Mouse (Mus musculus) embryonic facial prominence, embryonic 12.5 days (tissue): ENCODE results near the gene Mrpl47. TPM values are rescaled to one million over a fixed set of nuclear protein-coding genes. Genes with fewer than 3 reads are reported as not detected.
"Not testable (repeated sequence)": the region's sequence is repeated elsewhere in the genome, so short reads cannot be mapped to it uniquely, and the experiment has no call there.

Experiments used
- ATAC-seq: fragments of 200-750 bp; cut with Nextera tagmentation; 2 replicates; pipeline ENCODE4 v1.8.0; 2017; ENCODE audit not compliant: insufficient number of reproducible peaks, insufficient read depth, low FRiP score, low TSS enrichment
- H3K27ac ChIP-seq: fragments of 300-500 bp; sonication (generic); 2 replicates; pipeline ENCODE4 v1.5.1; 2016; ENCODE audit warnings: mild to moderate bottlenecking
- H3K27me3 ChIP-seq: fragments of 300-500 bp; sonication (generic); 2 replicates; pipeline ENCODE4 v1.6.1; 2016; ENCODE audit warnings: mild to moderate bottlenecking, moderate library complexity
- H3K36me3 ChIP-seq: fragments of 300-500 bp; sonication (generic); 2 replicates; pipeline ENCODE4 v1.6.1; 2016; ENCODE audit warnings: mild to moderate bottlenecking
- H3K4me1 ChIP-seq: fragments of 300-500 bp; sonication (generic); 2 replicates; pipeline ENCODE4 v1.6.1; 2016
- H3K4me2 ChIP-seq: fragments of 300-500 bp; sonication (generic); replicated peaks from 2 replicates; pipeline ENCODE4 v1.6.1; 2016; ENCODE audit warnings: mild to moderate bottlenecking, moderate library complexity
- H3K4me3 ChIP-seq: fragments of 300-500 bp; sonication (generic); 2 replicates; pipeline ENCODE4 v1.5.1; 2016; ENCODE audit warnings: mild to moderate bottlenecking
- H3K9ac ChIP-seq: fragments of 300-500 bp; sonication (generic); 2 replicates; pipeline ENCODE4 v1.6.1; 2016; ENCODE audit warnings: mild to moderate bottlenecking, moderate library complexity
- H3K9me3 ChIP-seq: fragments of 300-500 bp; sonication (generic); 2 replicates; pipeline ENCODE4 v1.6.1; 2016; ENCODE audit warnings: mild to moderate bottlenecking, moderate library complexity
- WGBS: fragments of 180-500 bp; shearing (Covaris S2); methylation state at CpG from one replicate; pipeline ENCODE4 v1.1.7; 2016; 5-methylcytosine and 5-hydroxymethylcytosine counted together
- polyA plus RNA-seq: library from polyadenylated mRNA; unstranded; fragments of >200 nt; fragmentation: Nextera tagmentation; extraction: Ambion mirVana; gene quantifications from 2 replicates; pipeline ENCODE4 v1.2.1, GENCODE M21; 2016

Gene Mrpl47
- polyA plus RNA-seq, 1 experiment from 2014 or later = 37.0 TPM

DNA sequence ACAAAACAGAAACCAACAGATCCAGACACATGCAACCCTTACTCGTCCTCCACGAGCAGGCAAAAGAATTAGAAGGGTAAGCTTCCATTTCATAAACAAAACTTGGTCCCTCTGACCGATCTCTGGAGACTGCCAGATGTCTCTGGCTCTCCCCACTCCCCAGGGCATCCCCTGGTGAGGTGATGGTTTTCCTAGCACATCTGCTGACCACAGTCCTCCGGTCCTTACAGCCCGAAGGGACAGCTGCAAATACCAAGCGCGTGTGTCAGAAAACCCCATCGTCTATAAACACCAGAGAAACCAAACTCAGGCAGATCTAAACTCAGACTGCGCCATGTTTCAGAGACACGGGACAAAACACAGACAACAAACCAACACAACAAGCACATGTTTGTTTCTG, 32.8 kb downstream of the Mrpl47 start:
- H3K27me3 ChIP-seq, H3K36me3 ChIP-seq, ATAC-seq, H3K4me1 ChIP-seq, H3K4me2 ChIP-seq, H3K9ac ChIP-seq, H3K4me3 ChIP-seq, H3K9me3 ChIP-seq, H3K27ac ChIP-seq: not testable (repeated sequence)
- 85% methylated on average over 10 of the region's 10 CpGs for WGBS

DNA sequence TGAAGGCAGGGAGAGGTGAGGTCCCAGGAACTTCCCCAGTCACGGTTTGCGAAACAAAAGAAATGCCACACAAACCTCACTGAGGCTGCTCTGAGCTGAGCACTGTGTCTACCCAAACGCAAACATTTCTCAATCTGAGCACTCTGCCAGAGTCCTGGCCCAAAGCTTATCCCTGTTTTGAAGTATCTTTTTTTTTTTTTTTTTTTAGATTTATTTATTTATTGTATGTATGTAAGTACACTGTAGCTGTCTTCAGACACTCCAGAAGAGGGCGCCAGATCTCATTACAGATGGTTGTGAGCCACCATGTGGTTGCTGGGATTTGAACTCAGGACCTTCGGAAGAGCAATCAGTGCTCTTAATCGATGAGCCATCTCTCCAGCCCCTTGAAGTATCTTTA, 33.4 kb downstream of the Mrpl47 start:
- not testable (repeated sequence) for ATAC-seq, H3K27me3 ChIP-seq, H3K9me3 ChIP-seq, H3K4me1 ChIP-seq, H3K4me3 ChIP-seq, H3K27ac ChIP-seq, H3K36me3 ChIP-seq, H3K4me2 ChIP-seq, H3K9ac ChIP-seq
- WGBS = 91% methylated on average over 6 of the region's 6 CpGs

DNA sequence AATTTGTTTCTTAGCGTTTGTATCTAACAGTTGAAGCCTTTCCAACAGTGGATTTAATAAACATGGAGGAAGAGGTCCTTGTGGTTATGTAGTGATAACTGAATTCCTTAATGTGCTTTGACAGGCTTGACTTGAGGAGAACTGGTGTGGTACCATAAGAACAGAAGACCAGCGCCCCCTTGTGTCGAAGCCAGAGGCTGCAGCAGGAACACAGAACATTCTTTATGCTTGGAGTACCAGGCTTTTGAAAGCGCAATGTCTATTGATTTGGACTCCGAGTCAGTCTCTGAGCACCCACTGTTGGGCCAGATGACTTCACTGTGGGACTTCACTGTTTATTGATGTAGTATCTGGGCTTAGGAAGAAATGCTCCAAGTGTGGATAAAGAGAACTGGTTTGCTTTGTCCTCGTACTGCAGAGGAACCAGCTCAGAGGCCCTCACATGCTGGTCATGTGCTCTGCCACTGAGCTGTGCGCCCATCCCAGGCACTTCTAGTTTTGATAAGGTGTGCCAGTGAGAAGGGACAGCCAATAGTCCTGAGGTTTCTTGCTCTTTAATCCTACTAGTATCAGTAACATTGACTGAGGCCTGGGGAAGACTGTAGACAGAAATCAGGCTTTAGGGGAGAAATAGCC, 39.1 kb downstream of the Mrpl47 start:
- no peak for ATAC-seq
- H3K9me3 ChIP-seq = no peaks in the 10 kb centered on the region
- no peak overlapping the region for H3K4me2 ChIP-seq
- H3K4me3 ChIP-seq = no peak overlapping the region
- no peak overlapping the region for H3K27ac ChIP-seq
- H3K27me3 ChIP-seq = no peaks in the 10 kb centered on the region
- H3K9ac ChIP-seq = no peak overlapping the region
- WGBS = 38% methylated on average over 7 of the region's 7 CpGs
- no peaks in the 10 kb centered on the region for H3K4me1 ChIP-seq
- H3K36me3 ChIP-seq = no peaks in the 10 kb centered on the region

DNA sequence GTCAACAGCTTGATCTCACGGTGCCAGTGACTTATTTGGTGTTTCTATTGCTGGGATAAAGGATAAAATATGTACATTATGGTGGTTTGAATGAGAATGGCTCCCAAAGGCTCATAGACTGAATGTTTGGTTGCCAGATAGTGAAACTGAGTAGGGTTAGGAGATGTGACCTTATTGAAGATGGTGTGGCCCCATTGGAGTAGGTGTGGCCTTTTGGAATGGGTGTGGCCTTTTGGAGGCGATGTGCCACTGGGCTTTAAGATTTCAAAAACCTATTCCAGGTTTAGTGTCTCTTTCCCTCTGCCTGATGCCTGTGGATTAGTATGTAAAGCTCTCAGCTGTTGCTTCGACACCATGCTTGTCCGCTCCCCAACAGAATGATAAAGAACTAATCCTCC, 41.8 kb downstream of the Mrpl47 start:
- H3K9ac ChIP-seq = no peak overlapping the region
- ATAC-seq = no peak
- no peaks in the 10 kb centered on the region for H3K9me3 ChIP-seq
- no peak overlapping the region for H3K4me3 ChIP-seq
- no peak overlapping the region for H3K27ac ChIP-seq
- H3K4me1 ChIP-seq = no peaks in the 10 kb centered on the region
- no peak overlapping the region for H3K4me2 ChIP-seq
- H3K36me3 ChIP-seq = no peaks in the 10 kb centered on the region
- 83% methylated on average over 4 of the region's 4 CpGs for WGBS
- H3K27me3 ChIP-seq = no peaks in the 10 kb centered on the region

DNA sequence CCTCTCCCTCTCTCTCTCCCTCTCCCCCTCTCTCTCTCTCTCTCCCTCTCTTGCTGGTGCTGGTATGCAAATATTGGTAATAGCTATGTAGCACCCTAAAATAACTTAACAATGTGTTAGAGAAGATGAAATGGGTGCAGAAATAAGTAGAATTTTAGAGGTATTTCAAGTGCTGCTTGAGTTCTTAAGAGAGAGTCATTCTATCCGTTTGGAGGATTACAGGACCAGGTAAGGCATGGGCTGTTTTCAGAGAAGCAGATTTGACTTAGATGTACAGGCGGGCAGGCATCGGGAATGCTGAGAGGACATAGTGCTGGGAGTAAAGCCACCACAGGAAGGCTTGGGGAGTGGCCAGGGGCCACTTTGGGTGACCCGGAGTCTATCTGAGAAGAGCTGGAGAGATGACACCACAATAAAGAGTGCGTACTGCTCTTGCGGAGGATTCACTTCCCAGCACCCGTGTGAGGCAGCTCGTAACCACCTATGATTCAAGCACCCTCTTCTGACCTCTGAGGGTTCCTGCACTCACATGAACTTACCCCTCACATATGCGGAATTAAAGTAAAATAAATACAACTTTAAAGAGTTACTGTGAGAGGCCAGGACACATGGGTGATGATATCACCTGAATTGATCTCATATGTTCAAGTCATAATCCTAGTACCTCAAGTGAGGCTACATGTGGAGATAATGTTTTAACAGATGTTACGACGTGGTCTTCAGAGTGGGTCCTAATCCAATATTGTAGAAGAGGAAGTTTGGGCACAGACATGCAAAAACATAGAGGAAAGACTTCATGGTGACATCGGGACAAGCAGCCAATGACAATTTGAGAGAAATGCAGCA, 42.4 kb downstream of the Mrpl47 start:
- no peak overlapping the region for H3K9ac ChIP-seq
- WGBS = 75% methylated on average over 12 of the region's 12 CpGs
- H3K9me3 ChIP-seq = no peaks in the 10 kb centered on the region
- H3K27ac ChIP-seq = no peak overlapping the region
- H3K27me3 ChIP-seq = no peaks in the 10 kb centered on the region
- H3K4me1 ChIP-seq = no peaks in the 10 kb centered on the region
- no peaks in the 10 kb centered on the region for H3K36me3 ChIP-seq
- no peak overlapping the region for H3K4me2 ChIP-seq
- H3K4me3 ChIP-seq = no peak overlapping the region
- ATAC-seq = no peak

DNA sequence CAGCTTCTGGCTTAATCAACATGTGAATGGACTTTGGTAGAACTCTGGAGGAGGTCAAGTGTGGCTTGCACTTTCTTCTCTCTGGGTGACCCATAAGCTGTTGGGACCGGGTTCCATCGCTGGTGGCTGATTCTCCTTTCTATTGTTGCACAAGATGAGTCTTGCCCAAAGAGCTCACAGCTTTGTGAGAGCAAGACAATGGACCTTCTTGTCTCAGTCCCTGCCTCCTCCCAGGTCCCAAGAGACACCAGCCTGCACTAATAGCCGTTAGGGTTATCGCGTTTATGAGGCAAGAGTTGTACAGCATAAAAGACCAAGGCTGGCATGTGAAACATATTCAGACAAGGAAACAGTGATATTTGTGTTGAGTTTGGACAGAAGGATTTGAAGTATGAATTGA, 43.2 kb downstream of the Mrpl47 start:
- Histone ChIP-seq H3K4me2 (no peak overlapping the region), H3K9ac (no peak overlapping the region), H3K9me3 (no peaks in the 10 kb centered on the region), H3K27ac (no peak overlapping the region), H3K36me3 (no peaks in the 10 kb centered on the region), H3K27me3 (no peaks in the 10 kb centered on the region), H3K4me3 (no peak overlapping the region), H3K4me1 (no peaks in the 10 kb centered on the region)
- WGBS = 44% methylated on average over 5 of the region's 5 CpGs
- no peak for ATAC-seq

DNA sequence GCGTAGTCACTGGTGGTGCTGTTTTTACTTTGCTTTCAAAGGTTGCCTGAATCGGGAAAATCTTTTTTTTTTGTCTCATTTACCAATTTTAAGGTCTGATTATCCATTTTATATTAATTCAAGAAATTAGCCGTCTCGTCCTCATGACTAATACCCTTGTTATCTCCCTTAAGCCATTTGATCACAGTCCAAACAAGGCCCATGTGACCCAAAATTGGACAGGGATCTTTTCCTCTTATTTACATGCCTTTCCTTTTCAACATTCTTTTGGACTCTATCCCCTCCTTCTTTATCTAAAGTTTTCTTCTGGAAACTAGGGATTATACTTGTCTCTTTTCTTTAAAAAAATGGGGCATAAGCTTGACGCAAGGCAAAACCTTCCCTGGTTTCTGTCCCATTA, 45.6 kb downstream of the Mrpl47 start:
- H3K36me3 ChIP-seq = no peaks in the 10 kb centered on the region
- H3K27ac ChIP-seq = no peak overlapping the region
- 79% methylated on average over 5 of the region's 5 CpGs for WGBS
- no peak overlapping the region for H3K4me3 ChIP-seq
- no peak for ATAC-seq
- no peak overlapping the region for H3K4me2 ChIP-seq
- H3K27me3 ChIP-seq = no peaks in the 10 kb centered on the region
- no peaks in the 10 kb centered on the region for H3K4me1 ChIP-seq
- no peaks in the 10 kb centered on the region for H3K9me3 ChIP-seq
- no peak overlapping the region for H3K9ac ChIP-seq

DNA sequence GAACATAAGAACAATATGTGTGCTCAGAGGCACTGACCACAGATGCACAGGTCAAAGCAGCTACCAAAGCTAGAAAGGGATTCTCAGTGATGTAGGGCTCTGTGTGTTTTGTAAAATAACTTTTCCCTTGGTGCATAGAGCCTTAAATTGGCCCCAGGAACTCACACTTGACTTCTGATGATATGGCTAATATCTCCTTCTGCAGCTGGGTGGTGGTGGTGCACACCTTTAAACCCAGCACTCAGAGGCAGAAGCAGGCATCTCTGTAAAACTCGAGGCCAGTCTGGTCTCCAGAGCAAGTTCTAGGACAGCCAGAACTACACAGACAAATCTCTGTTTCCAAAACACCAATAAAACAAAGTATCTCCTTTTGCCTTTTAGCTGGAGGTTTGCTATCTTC, 46.5 kb downstream of the Mrpl47 start:
- no peaks in the 10 kb centered on the region for H3K4me1 ChIP-seq
- no peaks in the 10 kb centered on the region for H3K27me3 ChIP-seq
- no peak overlapping the region for H3K4me3 ChIP-seq
- H3K27ac ChIP-seq = no peak overlapping the region
- 54% methylated on average over 1 of the region's 1 CpGs for WGBS
- H3K9me3 ChIP-seq = no peaks in the 10 kb centered on the region
- H3K36me3 ChIP-seq = no peaks in the 10 kb centered on the region
- no peak overlapping the region for H3K4me2 ChIP-seq
- no peak overlapping the region for H3K9ac ChIP-seq
- no peak for ATAC-seq

DNA sequence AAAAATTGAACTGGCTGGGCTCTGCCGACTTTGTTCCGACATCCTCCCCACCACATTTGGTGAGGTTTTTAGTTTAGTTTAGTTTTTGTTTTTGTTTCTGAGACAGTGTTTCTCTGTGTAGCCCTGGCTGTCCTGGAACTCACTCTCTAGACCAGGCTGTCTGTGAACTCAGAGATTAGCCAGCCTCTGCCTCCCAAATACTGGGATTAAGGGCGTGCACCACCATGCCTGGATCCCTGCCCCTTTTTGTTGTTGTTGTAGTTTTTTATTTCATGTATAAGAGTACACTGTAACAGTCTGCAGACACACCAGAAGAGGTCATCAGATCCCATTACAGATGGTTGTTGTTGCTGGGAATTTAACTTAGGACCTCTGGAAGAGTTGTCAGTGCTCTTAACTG, 47.4 kb downstream of the Mrpl47 start:
- Histone ChIP-seq H3K9me3 (no peaks in the 10 kb centered on the region), H3K27me3 (no peaks in the 10 kb centered on the region), H3K36me3 (no peaks in the 10 kb centered on the region), H3K9ac (no peak overlapping the region), H3K4me1 (no peaks in the 10 kb centered on the region), H3K27ac (no peak overlapping the region), H3K4me2 (no peak overlapping the region), H3K4me3 (no peak overlapping the region)
- 81% methylated on average over 3 of the region's 3 CpGs for WGBS
- ATAC-seq = no peak

DNA sequence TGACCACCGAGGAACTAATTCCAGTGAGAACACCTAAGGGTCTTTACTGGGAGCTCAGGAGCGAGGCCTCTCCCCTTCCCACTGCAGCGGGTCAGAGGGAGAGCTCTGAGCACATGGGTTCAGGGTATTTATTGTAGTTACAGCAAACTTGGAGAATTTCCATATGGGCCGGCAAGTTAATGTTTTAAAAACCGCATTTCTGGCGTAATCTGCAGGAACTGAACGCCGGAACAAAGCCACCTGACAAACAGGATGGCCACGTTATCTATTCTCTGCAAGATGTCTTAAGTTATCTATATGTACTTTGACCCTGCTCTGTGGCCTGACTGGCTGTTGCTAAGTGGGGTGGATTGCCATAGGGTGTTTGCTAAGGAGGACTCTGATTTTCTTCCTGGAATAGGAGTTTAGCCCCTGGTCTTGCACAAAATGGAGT, 47.8 kb downstream of the Mrpl47 start:
- no peak overlapping the region for H3K27ac ChIP-seq
- no peak overlapping the region for H3K9ac ChIP-seq
- no peak overlapping the region for H3K4me2 ChIP-seq
- H3K36me3 ChIP-seq = no peaks in the 10 kb centered on the region
- no peaks in the 10 kb centered on the region for H3K4me1 ChIP-seq
- 85% methylated on average over 9 of the region's 9 CpGs for WGBS
- H3K4me3 ChIP-seq = no peak overlapping the region
- H3K9me3 ChIP-seq = no peaks in the 10 kb centered on the region
- no peaks in the 10 kb centered on the region for H3K27me3 ChIP-seq
- ATAC-seq = no peak

DNA sequence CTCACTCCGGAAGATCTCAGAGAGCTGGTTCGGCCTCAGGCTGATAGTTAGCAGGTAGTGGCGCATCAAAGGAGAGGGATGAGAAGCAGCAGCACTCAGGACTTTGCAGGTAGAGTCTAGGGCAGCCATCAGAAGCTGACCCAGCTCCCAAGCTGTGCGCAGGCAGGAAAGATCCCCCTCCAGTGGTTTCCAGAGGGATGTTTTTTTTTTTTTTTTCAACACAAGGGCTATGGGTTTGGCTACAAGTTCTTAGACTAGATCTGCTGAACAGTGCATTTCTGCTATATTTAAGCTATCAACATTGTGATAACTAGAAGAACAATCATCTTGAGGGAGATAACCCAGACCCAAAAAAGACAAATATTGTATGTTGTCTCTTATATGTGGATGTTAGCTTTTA, 50.2 kb downstream of the Mrpl47 start:
- Histone ChIP-seq H3K27me3 (no peaks in the 10 kb centered on the region), H3K9ac (no peak overlapping the region), H3K4me3 (no peak overlapping the region), H3K4me2 (no peak overlapping the region), H3K9me3 (no peaks in the 10 kb centered on the region), H3K4me1 (no peaks in the 10 kb centered on the region), H3K27ac (no peak overlapping the region), H3K36me3 (no peaks in the 10 kb centered on the region)
- no peak for ATAC-seq
- WGBS = 61% methylated on average over 4 of the region's 4 CpGs

DNA sequence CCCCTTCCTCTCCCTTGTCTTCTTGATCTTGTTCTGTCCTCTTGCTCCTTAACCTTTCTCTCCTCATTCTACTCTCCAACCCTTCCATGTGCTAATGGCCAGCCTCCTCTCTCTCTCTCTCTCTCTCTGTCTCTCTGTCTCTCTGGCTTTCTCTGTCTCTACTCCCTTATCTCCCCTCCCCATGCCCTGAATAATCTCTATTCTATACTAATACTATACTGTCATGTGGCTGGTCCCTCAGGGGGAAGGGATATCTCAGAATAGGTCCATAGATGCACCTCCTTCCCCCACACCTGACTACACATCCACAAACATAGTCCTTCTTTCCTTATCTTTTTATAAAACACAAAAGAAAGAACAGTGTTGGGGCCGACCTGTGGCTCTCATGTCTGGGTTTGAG, 50.9 kb downstream of the Mrpl47 start:
- Histone ChIP-seq H3K27ac (no peak overlapping the region), H3K9me3 (no peaks in the 10 kb centered on the region), H3K36me3 (no peaks in the 10 kb centered on the region), H3K4me1 (no peaks in the 10 kb centered on the region), H3K27me3 (no peaks in the 10 kb centered on the region), H3K4me2 (no peak overlapping the region), H3K9ac (no peak overlapping the region), H3K4me3 (no peak overlapping the region)
- 66% methylated on average over 1 of the region's 1 CpGs for WGBS
- no peak for ATAC-seq
